Mouse (Mus musculus) monocyte, adult 2 months (primary cell): Measurements from ENCODE around the gene Smad6.

Experiments used
- DNase-seq, 2 experiments: peaks; one replicate each; pipeline ENCODE4 v3.0.0; 2022; ENCODE audit warnings: low spot score in 2 of 2, low read depth in 1 of 2

The Smad6 gene

GRCm38 (mm10) chr9:63961881-63962280, 60.0 kb downstream of the Smad6 start:
- DNase-seq: no peak

- no peak for DNase-seq
Observed at GRCm38 (mm10) chr9:63960829-63961185, 61.1 kb downstream of the Smad6 start.

- no peak for DNase-seq
Observed at GRCm38 (mm10) chr9:63959933-63960828, 61.7 kb downstream of the Smad6 start.

- DNase-seq: no peak
Observed at GRCm38 (mm10) chr9:63959129-63959932, 62.5 kb downstream of the Smad6 start.

GRCm38 (mm10) chr9:63958337-63959030, 63.4 kb downstream of the Smad6 start:
- no peak for DNase-seq

- DNase-seq: no peak
Observed at GRCm38 (mm10) chr9:63957647-63958185, 64.1 kb downstream of the Smad6 start.

GRCm38 (mm10) chr9:63956052-63956451, 65.8 kb downstream of the Smad6 start:
- DNase-seq: peak in 1 of 2 experiments; percentile 53

- DNase-seq: no peak
Observed at GRCm38 (mm10) chr9:63953691-63954090, 68.2 kb downstream of the Smad6 start.

- DNase-seq: no peak
Observed at GRCm38 (mm10) chr9:63952591-63952990, 69.3 kb downstream of the Smad6 start.

- no peak for DNase-seq
Observed at GRCm38 (mm10) chr9:63950357-63950756, 71.5 kb downstream of the Smad6 start.

- DNase-seq: no peak
Observed at GRCm38 (mm10) chr9:63949393-63949792, 72.5 kb downstream of the Smad6 start.

- DNase-seq: no peak
Observed at GRCm38 (mm10) chr9:63942608-63942982, 79.3 kb downstream of the Smad6 start.

- DNase-seq: no peak
Observed at GRCm38 (mm10) chr9:63941747-63942607, 79.9 kb downstream of the Smad6 start.

GRCm38 (mm10) chr9:63936256-63936655, 85.6 kb downstream of the Smad6 start:
- no peak for DNase-seq

GRCm38 (mm10) chr9:63933068-63933467, 88.8 kb downstream of the Smad6 start:
- DNase-seq: no peak

- no peak for DNase-seq
Observed at GRCm38 (mm10) chr9:63927340-63928049, 94.4 kb downstream of the Smad6 start.

- no peak for DNase-seq
Observed at GRCm38 (mm10) chr9:63926377-63926776, 95.5 kb downstream of the Smad6 start.

GRCm38 (mm10) chr9:63923190-63923717, 98.6 kb downstream of the Smad6 start:
- DNase-seq: no peak

- no peak for DNase-seq
Observed at GRCm38 (mm10) chr9:63919708-63920107, 102.2 kb downstream of the Smad6 start.
